Mouse (Mus musculus) liver, embryonic 14.5 days (tissue): ENCODE data around the gene Bivm.

Source experiments
- CTCF ChIP-seq: IDR thresholded peaks from 2 replicates; pipeline ENCODE4 v1.5.1; 2016; ENCODE audit warnings: antibody characterized with exemption, low read depth, control low read depth
- EP300 ChIP-seq: IDR thresholded peaks from 2 replicates; pipeline ENCODE4 v1.6.1; 2016; ENCODE audit warnings: antibody characterized with exemption, low read depth

- no peak for TF ChIP-seq CTCF
- TF ChIP-seq EP300: no peak
These were observed at the start of gene Bivm, which contains the start of gene Kdelc1 for GRCm38 (mm10) chr1:44118239-44119054.
